Mouse (Mus musculus): ENCODE data around the gene 4930579F01Rik. TPM values are rescaled to one million over a fixed set of nuclear protein-coding genes. Genes with fewer than 3 reads are reported as not detected.

The 4930579F01Rik gene
- not detected in 2 replicates for polyA plus RNA-seq (2016; fragmentation: Nextera tagmentation; extraction: Ambion mirVana)

DNA sequence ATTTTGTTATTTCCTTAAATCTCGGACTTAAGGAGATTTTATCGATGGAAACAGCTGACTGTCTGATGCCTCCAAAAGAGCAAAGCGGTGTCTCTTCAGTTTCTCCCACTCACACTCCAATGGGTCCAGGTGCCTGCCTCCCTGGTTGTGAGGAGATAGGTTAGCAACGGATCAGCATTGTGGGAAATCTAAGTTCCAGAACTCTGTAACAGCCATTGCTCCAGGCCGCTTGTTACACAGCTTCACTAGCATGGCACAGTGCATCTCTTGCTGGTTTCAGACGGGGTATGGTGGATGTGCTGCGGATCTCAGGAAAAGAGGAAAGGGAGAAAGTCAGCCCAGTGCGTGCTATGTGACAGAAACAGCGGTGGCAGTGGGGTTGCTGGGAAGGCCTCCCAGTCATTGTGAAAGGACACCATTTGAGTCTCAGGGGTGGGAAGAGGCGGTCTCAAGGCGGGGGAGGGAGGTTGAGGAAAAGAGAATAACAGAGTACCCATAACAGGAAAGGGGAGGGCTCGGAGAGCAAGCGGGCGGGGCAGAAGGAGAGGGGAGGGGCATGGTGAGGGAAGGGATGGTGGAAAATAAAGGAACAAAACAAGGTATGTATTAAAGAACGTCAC is at the start of gene 4930579F01Rik:
Gene 4930579F01Rik (minus strand): TSS at position 143 of the 620 bp plus-strand sequence.
- Histone ChIP-seq H3K4me1 (peaks cover 8% of the 10 kb centered on the region), H3K9me3 (no peaks in the 10 kb centered on the region), H3K27me3 (ENCODE audit: poor library complexity, severe bottlenecking) (no peaks in the 10 kb centered on the region), H3K36me3 (replicated peaks) (no peaks in the 10 kb centered on the region), H3K4me3 (no peak within 1 kb of the TSS), H3K27ac (no peak within 1 kb of the TSS)
- WGBS, result 86% methylated on average over 15 of the region's 15 CpGs
- DNase-seq (ENCODE audit: extremely low spot score, low spot score), result no peak

DNA sequence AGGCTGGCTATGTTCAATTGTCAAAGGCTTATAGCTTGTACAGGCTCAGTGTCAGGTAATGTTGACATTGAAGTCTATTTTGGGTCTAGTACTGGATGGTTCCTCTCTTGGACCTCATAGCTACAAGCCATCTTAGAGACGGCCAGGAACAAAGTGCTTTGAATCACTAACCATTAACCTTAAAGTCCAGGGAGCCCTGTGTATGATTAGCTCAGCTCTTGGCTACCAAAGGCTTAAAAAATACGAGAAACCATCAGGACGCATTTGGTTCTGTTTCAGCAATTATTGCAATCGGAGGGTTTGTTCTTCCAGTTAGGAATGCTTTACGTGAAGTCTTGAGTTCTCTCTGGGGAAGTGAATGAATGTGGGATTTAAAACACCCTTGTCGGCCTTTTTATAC is 49.3 kb upstream of the 4930579F01Rik start:
- H3K27ac ChIP-seq, result no peak overlapping the region
- H3K36me3 ChIP-seq (replicated peaks), result no peaks in the 10 kb centered on the region
- no peaks in the 10 kb centered on the region for H3K27me3 ChIP-seq (ENCODE audit: poor library complexity, severe bottlenecking)
- no peaks in the 10 kb centered on the region for H3K4me1 ChIP-seq
- H3K9me3 ChIP-seq, result no peaks in the 10 kb centered on the region
- no peak for DNase-seq (ENCODE audit: extremely low spot score, low spot score)
- H3K4me3 ChIP-seq, result no peak overlapping the region
- WGBS, result 92% methylated on average over 6 of the region's 6 CpGs

DNA sequence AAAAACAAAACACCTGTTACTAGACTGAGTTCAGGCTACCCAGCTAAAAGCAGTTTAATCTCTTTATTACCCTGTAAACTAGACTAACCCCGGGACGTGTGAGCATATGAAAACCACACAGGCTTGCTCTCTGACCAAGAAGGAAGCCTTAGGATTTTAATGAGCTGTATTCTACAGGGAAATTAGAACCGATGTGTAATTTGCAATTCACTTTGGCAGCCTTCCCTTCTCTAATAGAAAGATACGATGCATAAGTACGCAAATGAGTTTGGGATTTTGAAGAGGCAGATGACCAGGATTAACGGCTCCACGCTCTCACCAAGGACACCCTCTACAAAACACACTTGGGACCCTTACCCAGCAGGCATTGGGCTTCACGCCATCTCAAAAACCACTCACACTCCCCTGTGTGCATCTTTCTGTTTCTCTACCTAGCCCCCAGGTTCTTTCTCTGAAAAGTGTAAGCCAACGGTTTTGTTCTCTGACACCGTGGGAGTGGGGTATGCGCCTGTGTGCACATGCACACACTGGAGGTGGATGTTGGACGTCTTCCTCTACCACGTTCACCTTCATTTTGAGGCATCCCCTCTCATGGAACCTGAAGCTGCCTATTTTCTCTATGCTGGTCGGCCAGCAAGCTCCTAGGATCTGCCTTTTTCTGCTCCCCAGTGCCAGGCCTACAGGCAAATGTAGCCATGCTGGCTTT is 48.5 kb upstream of the 4930579F01Rik start:
- H3K36me3 ChIP-seq (replicated peaks), result no peaks in the 10 kb centered on the region
- no peaks in the 10 kb centered on the region for H3K4me1 ChIP-seq
- H3K9me3 ChIP-seq, result no peaks in the 10 kb centered on the region
- no peak for DNase-seq (ENCODE audit: extremely low spot score, low spot score)
- 91% methylated on average over 14 of the region's 14 CpGs for WGBS
- H3K27me3 ChIP-seq (ENCODE audit: poor library complexity, severe bottlenecking), result no peaks in the 10 kb centered on the region
- H3K27ac ChIP-seq, result no peak overlapping the region
- H3K4me3 ChIP-seq, result no peak overlapping the region

DNA sequence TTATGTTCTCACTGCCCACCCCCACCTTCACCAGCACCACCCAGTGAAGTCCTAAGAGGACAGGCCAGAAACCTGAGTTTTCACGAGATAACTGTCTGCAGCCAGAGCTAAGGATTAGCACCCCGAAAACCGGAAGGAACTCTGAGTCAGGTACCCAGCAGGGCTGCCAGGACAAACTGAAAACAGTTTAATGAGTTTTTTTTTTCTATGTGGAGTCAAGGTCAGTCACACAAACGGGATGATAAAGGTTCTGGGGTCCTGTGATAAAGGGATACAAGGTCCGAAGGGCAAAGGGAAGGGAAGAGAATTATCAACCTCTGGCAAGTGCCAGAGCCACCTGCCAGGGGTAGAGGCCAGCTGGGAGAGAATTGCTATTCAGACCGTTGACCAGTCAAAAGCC is 47.7 kb upstream of the 4930579F01Rik start:
- no peak for DNase-seq (ENCODE audit: extremely low spot score, low spot score)
- no peak overlapping the region for H3K27ac ChIP-seq

DNA sequence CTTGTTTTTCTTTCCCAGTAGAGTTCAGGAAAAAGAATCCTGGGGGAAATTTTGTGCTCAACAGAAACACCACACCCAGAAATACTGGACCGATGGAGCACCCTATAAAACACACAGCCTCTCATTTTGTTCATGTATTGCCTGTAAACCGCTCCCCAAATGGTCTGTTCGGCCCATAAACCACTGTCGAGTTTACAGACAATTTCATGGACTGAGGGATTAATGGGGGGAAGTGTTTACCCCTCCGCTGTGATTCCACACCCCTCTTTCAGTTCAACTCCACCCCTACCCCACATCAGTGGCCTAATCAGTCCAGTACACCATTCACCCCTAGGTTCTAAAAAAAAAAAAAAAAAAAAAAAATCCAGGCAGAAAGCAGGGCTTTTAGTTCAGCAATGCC is 47.3 kb upstream of the 4930579F01Rik start:
- Histone ChIP-seq H3K27me3 (ENCODE audit: poor library complexity, severe bottlenecking) (no peaks in the 10 kb centered on the region), H3K27ac (no peak overlapping the region), H3K4me1 (no peaks in the 10 kb centered on the region), H3K4me3 (no peak overlapping the region), H3K9me3 (no peaks in the 10 kb centered on the region), H3K36me3 (replicated peaks) (no peaks in the 10 kb centered on the region)
- 85% methylated on average over 5 of the region's 5 CpGs for WGBS
- no peak for DNase-seq (ENCODE audit: extremely low spot score, low spot score)

More for the DNA sequence above, 47.7 kb upstream of the 4930579F01Rik start:
- no peaks in the 10 kb centered on the region for H3K27me3 ChIP-seq (ENCODE audit: poor library complexity, severe bottlenecking)
- H3K4me1 ChIP-seq, result no peaks in the 10 kb centered on the region
- no peaks in the 10 kb centered on the region for H3K9me3 ChIP-seq
- no peaks in the 10 kb centered on the region for H3K36me3 ChIP-seq (replicated peaks)
- 67% methylated on average over 6 of the region's 6 CpGs for WGBS
- H3K4me3 ChIP-seq, result no peak overlapping the region

DNA sequence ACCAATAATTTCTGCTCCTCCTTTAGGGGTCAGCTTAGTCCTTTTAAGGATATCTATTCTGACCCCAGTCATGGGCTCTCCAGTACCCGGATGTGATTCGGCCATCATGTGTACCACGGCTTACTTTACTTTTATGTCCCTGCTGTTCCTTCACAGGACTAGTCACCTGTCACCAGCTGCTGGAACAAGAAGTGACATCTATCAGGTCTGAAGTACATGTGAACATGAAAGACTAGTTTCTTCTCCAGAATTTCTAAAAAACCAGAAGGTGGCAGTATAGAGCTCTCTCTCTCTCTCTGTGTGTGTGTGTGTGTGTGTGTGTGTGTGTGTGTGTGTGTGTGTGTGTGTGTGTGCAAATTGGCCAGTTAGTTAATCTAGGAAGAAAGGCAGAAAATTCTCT is 46.8 kb upstream of the 4930579F01Rik start:
- Histone ChIP-seq H3K9me3 (no peaks in the 10 kb centered on the region), H3K4me1 (no peaks in the 10 kb centered on the region), H3K27ac (no peak overlapping the region), H3K27me3 (ENCODE audit: poor library complexity, severe bottlenecking) (no peaks in the 10 kb centered on the region), H3K4me3 (no peak overlapping the region), H3K36me3 (replicated peaks) (no peaks in the 10 kb centered on the region)
- WGBS, result 94% methylated on average over 3 of the region's 3 CpGs
- DNase-seq (ENCODE audit: extremely low spot score, low spot score), result no peak

DNA sequence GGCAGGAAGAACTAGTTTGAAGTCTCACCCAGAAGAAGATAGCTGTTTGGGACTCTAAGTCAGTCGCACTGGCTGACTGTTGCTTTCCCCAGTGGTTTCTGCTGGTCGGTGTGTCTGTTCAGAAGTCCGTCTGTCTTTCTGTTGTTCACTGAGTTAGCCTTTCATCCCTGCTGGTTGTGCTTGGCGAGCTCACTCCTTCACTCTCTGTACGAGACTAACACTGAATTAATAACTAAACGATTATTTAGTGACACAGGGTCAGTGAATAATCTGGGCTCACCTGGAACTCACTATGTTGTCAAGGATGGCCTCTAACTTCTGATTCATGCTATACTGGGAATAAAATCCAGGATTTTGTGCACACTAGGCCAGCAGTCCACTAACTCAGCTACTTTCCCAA is 45.8 kb upstream of the 4930579F01Rik start:
- Histone ChIP-seq H3K27ac (no peak overlapping the region), H3K27me3 (ENCODE audit: poor library complexity, severe bottlenecking) (no peaks in the 10 kb centered on the region), H3K9me3 (no peaks in the 10 kb centered on the region), H3K4me3 (no peak overlapping the region), H3K36me3 (replicated peaks) (no peaks in the 10 kb centered on the region), H3K4me1 (no peaks in the 10 kb centered on the region)
- DNase-seq (ENCODE audit: extremely low spot score, low spot score), result no peak
- 91% methylated on average over 6 of the region's 6 CpGs for WGBS

DNA sequence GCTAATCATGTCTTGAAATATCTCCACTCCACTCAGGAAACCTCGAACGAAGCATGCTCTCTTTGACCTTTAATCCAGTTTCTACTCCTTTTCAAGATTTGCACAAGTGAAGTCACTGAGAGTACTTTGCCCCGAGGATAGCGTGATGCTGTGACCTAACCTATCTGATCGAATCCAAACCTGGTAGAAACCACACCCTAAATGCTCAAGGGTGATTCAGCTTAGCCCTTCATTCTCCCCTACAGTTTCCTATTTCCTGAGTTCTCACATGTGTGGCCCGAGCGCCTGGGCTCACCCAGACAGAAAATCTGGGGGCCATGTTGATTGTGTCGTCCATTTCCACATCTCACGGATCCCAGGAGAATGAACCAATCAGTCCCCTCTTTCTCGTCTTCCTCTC is 44.4 kb upstream of the 4930579F01Rik start:
- Histone ChIP-seq H3K4me3 (no peak overlapping the region), H3K9me3 (no peaks in the 10 kb centered on the region), H3K36me3 (replicated peaks) (no peaks in the 10 kb centered on the region), H3K4me1 (no peaks in the 10 kb centered on the region), H3K27ac (no peak overlapping the region), H3K27me3 (ENCODE audit: poor library complexity, severe bottlenecking) (no peaks in the 10 kb centered on the region)
- WGBS, result 89% methylated on average over 10 of the region's 10 CpGs
- DNase-seq (ENCODE audit: extremely low spot score, low spot score), result no peak

DNA sequence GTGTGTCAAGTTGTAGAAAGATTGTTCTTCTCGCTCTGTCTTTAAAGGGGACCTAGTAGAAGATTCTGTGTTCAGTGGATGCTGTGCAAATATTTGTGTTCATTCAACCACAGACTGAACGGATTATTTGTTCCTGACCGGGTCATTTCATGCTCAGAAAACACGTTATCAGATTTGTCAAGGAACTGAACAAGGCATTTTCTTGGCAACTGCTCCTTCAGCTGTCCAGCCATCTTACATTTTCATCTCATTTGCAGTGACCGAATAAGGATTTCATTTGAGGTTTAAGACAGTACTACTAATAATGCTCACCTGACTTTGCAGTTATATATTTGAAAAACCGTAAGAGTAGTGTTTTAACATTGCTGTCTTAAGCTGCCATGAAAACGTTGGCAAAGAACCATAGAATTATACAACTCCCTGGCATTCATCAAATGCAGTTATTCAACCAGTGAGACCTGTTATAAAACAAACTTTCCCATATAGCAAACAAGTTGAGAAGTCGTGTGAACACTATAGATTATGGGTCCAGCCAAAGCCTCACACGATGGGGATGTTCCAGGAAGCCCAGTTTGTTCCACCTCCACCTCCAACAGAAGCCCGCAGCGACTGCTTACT is 43.0 kb upstream of the 4930579F01Rik start:
- no peaks in the 10 kb centered on the region for H3K36me3 ChIP-seq (replicated peaks)
- no peaks in the 10 kb centered on the region for H3K4me1 ChIP-seq
- H3K27ac ChIP-seq, result no peak overlapping the region
- DNase-seq (ENCODE audit: extremely low spot score, low spot score), result no peak
- WGBS, result 79% methylated on average over 11 of the region's 11 CpGs
- H3K4me3 ChIP-seq, result no peak overlapping the region
- H3K9me3 ChIP-seq, result no peaks in the 10 kb centered on the region
- H3K27me3 ChIP-seq (ENCODE audit: poor library complexity, severe bottlenecking), result no peaks in the 10 kb centered on the region

DNA sequence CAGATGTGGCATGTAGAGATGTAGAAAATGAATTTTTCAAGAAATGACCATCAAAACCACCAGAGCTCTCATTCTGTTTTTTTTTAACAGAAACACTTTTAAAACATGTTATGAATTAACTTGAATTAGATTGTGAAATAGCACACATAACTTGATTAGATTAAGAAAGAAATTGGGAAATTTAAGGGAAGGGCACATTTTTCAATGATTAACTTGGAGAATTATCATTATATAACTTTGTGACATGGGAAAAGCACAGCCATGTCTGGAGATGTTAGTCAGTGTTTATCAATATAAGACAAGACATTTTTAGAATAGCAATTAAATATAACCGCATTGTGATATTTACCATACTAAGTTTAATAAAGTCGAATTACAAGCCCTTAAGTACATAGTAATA is 37.9 kb upstream of the 4930579F01Rik start:
- Histone ChIP-seq H3K4me1 (no peaks in the 10 kb centered on the region), H3K27me3 (ENCODE audit: poor library complexity, severe bottlenecking) (no peaks in the 10 kb centered on the region)
- WGBS, result 86% methylated on average over 2 of the region's 2 CpGs

DNA sequence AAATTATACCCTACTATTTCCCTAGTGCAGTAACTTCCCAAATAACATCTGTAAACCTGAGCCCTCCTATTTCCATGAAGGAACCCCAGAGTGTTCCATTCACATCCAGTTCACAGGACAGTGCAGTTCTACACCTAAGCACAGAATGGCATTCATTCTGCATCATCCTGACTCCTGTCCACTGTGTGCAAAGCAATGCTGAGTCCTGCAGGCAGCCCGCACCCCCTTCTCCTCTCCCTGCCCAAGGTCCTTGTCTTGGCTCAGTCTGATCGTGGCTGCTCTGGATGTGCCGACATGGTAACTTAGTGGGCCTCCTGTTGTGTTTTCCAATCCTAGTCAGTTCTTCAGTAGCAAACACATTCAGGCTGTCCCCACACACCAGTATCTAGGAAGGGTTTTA is 36.6 kb upstream of the 4930579F01Rik start:
- Histone ChIP-seq H3K36me3 (replicated peaks) (no peaks in the 10 kb centered on the region), H3K4me3 (no peak overlapping the region), H3K4me1 (peaks cover 10% of the 10 kb centered on the region), H3K27me3 (ENCODE audit: poor library complexity, severe bottlenecking) (no peaks in the 10 kb centered on the region), H3K27ac (no peak overlapping the region), H3K9me3 (no peaks in the 10 kb centered on the region)
- 87% methylated on average over 3 of the region's 3 CpGs for WGBS
- DNase-seq (ENCODE audit: extremely low spot score, low spot score), result no peak

More for the DNA sequence above, 37.9 kb upstream of the 4930579F01Rik start:
- H3K27ac ChIP-seq, result no peak overlapping the region
- DNase-seq (ENCODE audit: extremely low spot score, low spot score), result no peak
- no peaks in the 10 kb centered on the region for H3K9me3 ChIP-seq
- H3K4me3 ChIP-seq, result no peak overlapping the region
- H3K36me3 ChIP-seq (replicated peaks), result no peaks in the 10 kb centered on the region

DNA sequence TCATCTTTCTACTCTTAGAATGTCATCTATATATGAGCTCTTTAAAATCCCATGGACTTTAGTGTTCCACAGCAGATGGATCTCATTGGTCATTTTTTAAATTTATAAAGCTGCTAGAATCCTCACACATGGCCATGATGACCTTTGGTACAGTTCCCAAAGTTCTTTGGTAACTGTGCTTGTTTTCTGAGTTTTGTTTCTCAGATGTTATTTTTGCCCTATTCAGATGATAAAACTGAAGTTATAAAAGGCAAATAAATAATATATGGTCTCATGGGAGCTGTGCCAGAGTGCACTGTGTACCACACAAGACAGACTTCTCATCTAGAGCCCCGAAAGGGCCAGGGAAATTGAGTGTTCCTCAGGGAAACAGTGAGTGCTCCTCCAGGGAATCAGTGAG is 35.8 kb upstream of the 4930579F01Rik start:
- peaks cover 14% of the 10 kb centered on the region for H3K4me1 ChIP-seq
- WGBS, result 100% methylated on average over 1 of the region's 1 CpGs
- H3K27ac ChIP-seq, result no peak overlapping the region
- no peaks in the 10 kb centered on the region for H3K36me3 ChIP-seq (replicated peaks)
- no peaks in the 10 kb centered on the region for H3K9me3 ChIP-seq
- no peaks in the 10 kb centered on the region for H3K27me3 ChIP-seq (ENCODE audit: poor library complexity, severe bottlenecking)
- no peak for DNase-seq (ENCODE audit: extremely low spot score, low spot score)
- no peak overlapping the region for H3K4me3 ChIP-seq

DNA sequence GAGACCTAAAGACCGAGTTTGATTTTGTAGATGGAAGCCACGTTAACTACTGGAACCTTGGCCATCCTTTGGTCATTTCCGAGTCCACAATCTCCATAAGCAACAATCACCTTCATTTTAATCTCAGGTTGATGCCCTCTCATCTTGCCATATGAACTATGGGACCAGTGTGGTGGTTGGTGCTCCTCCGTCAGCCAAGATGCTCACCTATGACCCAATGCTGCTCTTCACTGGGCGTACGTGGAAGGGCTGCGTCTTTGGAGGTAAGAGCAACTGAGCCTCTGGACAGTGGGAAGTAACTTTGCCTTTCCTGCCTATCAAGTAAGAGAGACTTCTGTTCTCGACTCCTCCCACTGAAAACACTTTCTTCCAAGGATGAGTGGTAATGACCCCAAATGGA is 34.2 kb upstream of the 4930579F01Rik start:
- no peak overlapping the region for H3K27ac ChIP-seq
- no peaks in the 10 kb centered on the region for H3K27me3 ChIP-seq (ENCODE audit: poor library complexity, severe bottlenecking)
- WGBS, result 92% methylated on average over 8 of the region's 8 CpGs
- no peaks in the 10 kb centered on the region for H3K9me3 ChIP-seq
- H3K36me3 ChIP-seq (replicated peaks), result no peaks in the 10 kb centered on the region
- DNase-seq (ENCODE audit: extremely low spot score, low spot score), result no peak
- H3K4me3 ChIP-seq, result no peak overlapping the region
- peaks cover 14% of the 10 kb centered on the region for H3K4me1 ChIP-seq
